Mouse (Mus musculus) cortical plate, adult 2 months (tissue): ENCODE measurements around the gene Zfp598.

ENCODE experiments used
- CTCF ChIP-seq: fragments of 200-500 bp; IDR thresholded peaks from 2 replicates; pipeline ENCODE4 v1.5.1; 2011; ENCODE audit warnings: mild to moderate bottlenecking, control low read depth, low read length; ENCODE audit not compliant: insufficient read depth; ENCODE audit errors: extremely low read depth
- POLR2A ChIP-seq: fragments of 200-500 bp; IDR thresholded peaks from 2 replicates; pipeline ENCODE4 v1.6.1; 2011; ENCODE audit warnings: mild to moderate bottlenecking, low read length, control low read depth; ENCODE audit not compliant: insufficient read depth; ENCODE audit errors: extremely low read depth

GRCm38 (mm10) chr17:24636781-24637481 is 32.6 kb upstream of the Zfp598 start:
- TF ChIP-seq CTCF = no peak
- TF ChIP-seq POLR2A = no peak
